Mouse (Mus musculus) neural tube, embryonic 11.5 days (tissue): Measurements from ENCODE around the gene Gpt2. TPM values are rescaled to one million over a fixed set of nuclear protein-coding genes. Genes with fewer than 3 reads are reported as not detected.

Source experiments
- ATAC-seq: fragments of 200-750 bp; cut with Nextera tagmentation; 2 replicates; pipeline ENCODE4 v1.8.0; 2017; ENCODE audit warnings: moderate number of reproducible peaks, mild to moderate bottlenecking, moderate TSS enrichment, moderate library complexity; ENCODE audit not compliant: insufficient read depth, low FRiP score, low TSS enrichment
- DNase-seq: peaks from one replicate; pipeline ENCODE4 v3.0.0-alpha.2; 2015; ENCODE audit warnings: low spot score
- H3K27ac ChIP-seq: fragments of 300-500 bp; sonication (generic); 2 replicates; pipeline ENCODE4 v1.5.1; 2014; ENCODE audit warnings: low read depth, mild to moderate bottlenecking, low read length
- H3K27me3 ChIP-seq: fragments of 300-500 bp; sonication (generic); 2 replicates; pipeline ENCODE4 v1.6.1; 2014; ENCODE audit warnings: mild to moderate bottlenecking, low read length, mixed read lengths; ENCODE audit not compliant: control insufficient read depth, insufficient read depth
- H3K36me3 ChIP-seq: fragments of 300-500 bp; sonication (generic); 2 replicates; pipeline ENCODE4 v1.6.1; 2014; ENCODE audit warnings: mild to moderate bottlenecking, low read length, moderate library complexity, mixed read lengths; ENCODE audit not compliant: control insufficient read depth, insufficient read depth
- H3K4me1 ChIP-seq: fragments of 300-500 bp; sonication (generic); 2 replicates; pipeline ENCODE4 v1.6.1; 2014; ENCODE audit warnings: low read length, mixed read lengths; ENCODE audit not compliant: control insufficient read depth, insufficient read depth
- H3K4me2 ChIP-seq: fragments of 300-500 bp; sonication (generic); 2 replicates; pipeline ENCODE4 v1.6.1; 2014; ENCODE audit warnings: low read depth, mild to moderate bottlenecking, moderate library complexity
- H3K4me3 ChIP-seq: fragments of 300-500 bp; sonication (generic); 2 replicates; pipeline ENCODE4 v1.5.1; 2014; ENCODE audit warnings: low read depth, low read length
- H3K9ac ChIP-seq: fragments of 300-500 bp; sonication (generic); 2 replicates; pipeline ENCODE4 v1.6.1; 2014; ENCODE audit warnings: mild to moderate bottlenecking, low read length
- H3K9me3 ChIP-seq: fragments of 300-500 bp; sonication (generic); 2 replicates; pipeline ENCODE4 v1.6.1; 2016; ENCODE audit warnings: low read length; ENCODE audit not compliant: control insufficient read depth
- WGBS: fragments of 180-500 bp; shearing (Covaris S2); extraction: QIAGEN DNeasy Blood & Tissue Kit; methylation state at CpG from one replicate; pipeline ENCODE4 v1.1.7; 2014; 5-methylcytosine and 5-hydroxymethylcytosine counted together
- polyA plus RNA-seq: library from polyadenylated mRNA; unstranded; fragments of >200 nt; fragmentation: Nextera tagmentation; extraction: Ambion mirVana; gene quantifications from 2 replicates; pipeline ENCODE4 v1.2.1, GENCODE M21; 2014

Gene Gpt2
- polyA plus RNA-seq, 1 experiment from 2014 or later: 42.9 TPM

DNA sequence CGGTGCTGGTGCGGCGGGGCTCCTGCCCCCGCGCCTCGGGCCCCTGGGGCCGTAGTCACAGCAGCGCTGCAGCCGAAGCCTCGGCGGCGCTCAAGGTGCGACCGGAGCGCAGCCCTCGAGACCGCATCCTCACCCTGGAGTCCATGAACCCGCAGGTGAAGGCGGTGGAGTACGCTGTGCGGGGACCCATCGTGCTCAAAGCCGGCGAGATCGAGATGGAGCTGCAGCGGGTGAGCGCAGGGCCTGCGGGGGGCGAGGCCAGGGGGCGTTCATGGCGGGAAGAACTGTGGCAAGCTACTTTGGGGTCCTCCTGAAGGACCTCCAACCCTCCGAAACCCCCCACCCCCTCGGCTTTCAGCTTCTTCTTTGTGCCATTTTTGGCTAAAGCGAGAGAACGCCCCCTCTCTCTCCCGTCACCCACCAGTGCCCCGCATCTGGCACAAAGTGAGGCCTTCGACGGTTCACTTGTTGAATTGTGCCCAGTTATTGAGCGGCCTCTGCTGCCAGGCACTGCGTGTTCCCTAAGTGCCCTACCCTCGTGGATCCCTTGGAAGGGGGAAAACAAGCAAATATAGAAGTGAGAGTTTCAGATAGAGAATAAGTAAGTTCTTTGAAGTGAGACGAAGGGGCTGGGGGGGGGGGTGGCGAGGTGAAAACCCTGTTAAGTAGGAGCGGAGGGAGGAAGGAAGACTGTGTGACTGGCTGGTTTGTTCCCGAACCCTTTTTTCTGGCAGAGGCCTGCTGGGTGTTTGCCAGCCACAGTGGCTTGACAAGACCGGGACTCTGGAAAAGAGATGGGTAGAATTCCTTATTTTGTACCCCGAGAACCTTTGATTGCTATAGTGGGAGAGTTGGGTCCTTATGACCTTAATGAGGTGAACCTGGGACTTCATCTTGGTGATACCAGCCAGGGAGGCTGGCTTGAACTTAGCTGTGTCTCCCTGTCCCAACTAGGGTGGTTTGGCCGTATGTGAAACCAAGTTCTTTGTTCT, 860 bp downstream of the Gpt2 start:
- WGBS: 10% methylated on average over 49 of the region's 49 CpGs
- peak overlapping the region; percentile 85 for H3K9ac ChIP-seq
- H3K4me3 ChIP-seq: peak overlapping the region; percentile 84
- H3K4me2 ChIP-seq: peak overlapping the region; percentile 98
- H3K9me3 ChIP-seq: no peaks in the 10 kb centered on the region
- H3K27me3 ChIP-seq: no peaks in the 10 kb centered on the region
- DNase-seq (no peak), ATAC-seq (no peak; the same call in 1 of the 2 replicates)
- no peak overlapping the region for H3K27ac ChIP-seq
- H3K4me1 ChIP-seq: no peaks in the 10 kb centered on the region
- no peaks in the 10 kb centered on the region for H3K36me3 ChIP-seq

DNA sequence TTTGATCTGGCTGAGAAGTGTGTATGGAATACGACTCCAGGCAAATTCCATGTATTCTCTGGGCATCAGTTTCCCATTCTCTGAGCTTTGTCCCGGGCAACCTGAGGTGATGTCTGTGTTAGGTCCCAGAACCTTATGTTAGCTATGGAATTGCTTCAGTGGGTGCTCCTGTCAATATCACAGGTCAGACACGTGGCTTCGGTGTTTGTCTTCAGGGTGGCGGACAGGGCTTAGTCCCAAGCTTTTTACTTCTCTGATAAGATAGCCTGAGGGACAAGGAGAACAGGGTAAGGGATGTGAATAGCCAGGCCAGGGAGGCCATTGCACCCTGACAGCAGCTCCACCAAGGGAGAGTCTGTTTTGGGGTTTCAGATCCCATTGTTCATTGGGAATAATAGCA, 3.7 kb downstream of the Gpt2 start:
- 83% methylated on average over 5 of the region's 5 CpGs for WGBS
- Histone ChIP-seq H3K4me1 (no peaks in the 10 kb centered on the region; the same call in 1 of the 2 replicates), H3K36me3 (no peaks in the 10 kb centered on the region), H3K27me3 (no peaks in the 10 kb centered on the region), H3K27ac (no peak overlapping the region), H3K4me3 (no peak overlapping the region), H3K4me2 (no peak overlapping the region), H3K9me3 (no peaks in the 10 kb centered on the region), H3K9ac (no peak overlapping the region)
- DNase-seq (no peak), ATAC-seq (no peak)

DNA sequence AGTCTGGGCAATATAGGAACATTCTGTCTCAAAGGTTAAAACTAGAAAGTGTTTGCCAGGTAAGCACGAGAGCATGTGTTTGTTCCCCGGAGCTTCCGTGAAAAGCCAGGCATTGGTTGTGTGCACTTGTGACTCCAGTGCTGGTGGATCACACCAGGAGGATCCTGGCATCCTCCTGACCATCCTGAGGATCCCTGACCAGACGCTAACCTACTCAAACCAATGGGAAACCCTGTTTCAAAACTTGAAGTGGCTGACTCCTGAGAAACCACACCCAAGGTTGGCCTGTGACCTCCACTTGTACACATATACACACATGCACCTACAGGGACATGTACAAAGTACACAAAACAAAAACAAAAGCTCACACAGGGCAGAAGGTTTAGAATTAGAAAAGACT, 4.4 kb downstream of the Gpt2 start:
- 92% methylated on average over 4 of the region's 4 CpGs for WGBS
- Histone ChIP-seq H3K27me3 (no peaks in the 10 kb centered on the region), H3K4me2 (no peak overlapping the region), H3K9ac (no peak overlapping the region), H3K4me1 (no peaks in the 10 kb centered on the region; the same call in 1 of the 2 replicates), H3K9me3 (no peaks in the 10 kb centered on the region), H3K36me3 (no peaks in the 10 kb centered on the region), H3K27ac (no peak overlapping the region), H3K4me3 (no peak overlapping the region)
- ATAC-seq (no peak), DNase-seq (no peak)

DNA sequence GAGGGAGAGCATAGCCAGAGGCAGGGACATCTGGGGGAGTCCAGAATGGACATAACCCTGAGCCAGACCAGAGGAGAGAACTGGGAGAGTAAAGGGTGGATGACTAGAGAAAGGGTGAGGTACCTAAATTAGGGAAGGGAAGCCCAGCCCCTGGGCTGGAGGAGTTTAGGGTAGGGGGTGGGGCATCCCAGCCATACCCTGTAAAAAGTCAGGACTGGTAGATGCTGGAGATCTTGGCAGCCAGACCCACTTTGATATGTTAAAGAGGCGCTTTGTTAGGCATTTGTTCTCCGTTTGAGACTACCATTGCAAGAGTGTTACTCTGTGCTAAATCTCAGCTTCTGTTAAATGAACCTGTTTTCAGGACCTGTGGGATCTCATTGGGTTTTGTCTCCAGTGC, 6.2 kb downstream of the Gpt2 start:
- Histone ChIP-seq H3K9ac (no peak overlapping the region), H3K4me2 (no peak overlapping the region), H3K9me3 (no peaks in the 10 kb centered on the region), H3K4me3 (no peak overlapping the region), H3K27me3 (no peaks in the 10 kb centered on the region), H3K36me3 (no peaks in the 10 kb centered on the region), H3K27ac (no peak overlapping the region), H3K4me1 (no peaks in the 10 kb centered on the region; the same call in 1 of the 2 replicates)
- DNase-seq: no peak
- 25% methylated on average over 2 of the region's 2 CpGs for WGBS
- ATAC-seq: no peak

DNA sequence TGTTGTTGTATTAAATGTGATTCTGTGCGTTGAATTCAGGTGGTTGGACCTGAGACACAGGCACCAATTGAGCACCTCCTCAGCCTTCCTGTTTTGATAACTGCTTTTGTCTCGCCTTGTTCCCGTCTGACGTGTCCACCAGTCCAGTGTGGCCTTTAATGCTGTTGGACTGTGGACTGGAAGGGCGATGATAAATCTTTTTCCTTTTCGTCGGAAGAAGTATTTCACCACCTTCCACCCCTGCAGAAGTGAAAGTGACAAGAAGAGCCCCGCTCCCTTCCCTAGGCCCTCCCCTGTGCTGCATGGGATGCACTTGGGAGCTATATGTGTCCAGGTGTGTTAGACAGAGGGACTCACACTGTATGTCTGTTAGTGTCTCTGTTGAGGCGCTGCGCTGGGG, 8.1 kb downstream of the Gpt2 start:
- Histone ChIP-seq H3K4me3 (no peak overlapping the region), H3K9me3 (no peaks in the 10 kb centered on the region), H3K27ac (peak overlapping the region; percentile 4; the same call in 1 of the 2 replicates), H3K4me2 (no peak overlapping the region), H3K4me1 (no peaks in the 10 kb centered on the region; the same call in 1 of the 2 replicates), H3K27me3 (no peaks in the 10 kb centered on the region), H3K36me3 (no peaks in the 10 kb centered on the region), H3K9ac (no peak overlapping the region)
- no peak for DNase-seq
- ATAC-seq: no peak
- WGBS: 86% methylated on average over 10 of the region's 10 CpGs

DNA sequence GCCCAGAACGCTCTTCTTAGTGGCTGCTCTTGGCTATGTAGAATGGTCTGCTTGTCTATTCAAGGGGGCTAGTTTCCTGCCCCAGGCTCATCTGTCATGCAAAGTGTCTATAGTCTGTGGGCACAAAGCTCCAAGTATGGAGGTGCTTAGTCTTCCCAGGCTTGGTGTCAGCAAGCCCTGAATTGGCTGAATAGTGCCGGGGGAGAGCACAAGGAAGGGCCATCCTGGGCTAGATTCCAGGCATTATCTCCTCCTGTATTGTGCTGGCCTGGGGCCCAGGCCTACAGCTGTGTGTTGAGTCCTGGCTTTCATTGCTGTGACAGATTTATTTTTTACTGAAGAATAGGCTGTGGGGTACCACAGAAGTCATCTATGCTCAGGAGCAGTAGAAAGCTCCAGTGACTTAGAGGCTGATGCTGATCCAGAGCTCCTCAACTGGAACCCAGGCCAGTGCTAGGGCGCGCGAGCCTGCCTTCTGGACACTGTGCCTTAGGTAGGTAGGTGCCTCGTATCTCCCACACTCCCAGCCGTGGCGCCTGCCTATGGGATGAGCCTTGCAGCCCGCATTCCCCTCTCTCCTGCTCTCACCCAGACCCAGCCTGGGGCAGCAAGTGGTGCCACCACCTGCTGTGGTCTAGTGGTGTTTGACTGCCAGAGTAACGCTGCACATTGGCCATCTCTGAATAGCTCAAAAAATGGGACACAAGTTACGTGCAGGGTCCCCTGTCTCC, 8.7 kb downstream of the Gpt2 start:
- no peaks in the 10 kb centered on the region for H3K9me3 ChIP-seq
- H3K27ac ChIP-seq: peak overlapping the region; percentile 4; the same call in 1 of the 2 replicates
- no peak overlapping the region for H3K4me2 ChIP-seq
- no peaks in the 10 kb centered on the region for H3K36me3 ChIP-seq
- no peak overlapping the region for H3K9ac ChIP-seq
- DNase-seq: peak; percentile 28
- 72% methylated on average over 11 of the region's 11 CpGs for WGBS
- ATAC-seq: peak; percentile 74
- no peak overlapping the region for H3K4me3 ChIP-seq
- no peaks in the 10 kb centered on the region; the same call in 1 of the 2 replicates for H3K4me1 ChIP-seq
- no peaks in the 10 kb centered on the region for H3K27me3 ChIP-seq

DNA sequence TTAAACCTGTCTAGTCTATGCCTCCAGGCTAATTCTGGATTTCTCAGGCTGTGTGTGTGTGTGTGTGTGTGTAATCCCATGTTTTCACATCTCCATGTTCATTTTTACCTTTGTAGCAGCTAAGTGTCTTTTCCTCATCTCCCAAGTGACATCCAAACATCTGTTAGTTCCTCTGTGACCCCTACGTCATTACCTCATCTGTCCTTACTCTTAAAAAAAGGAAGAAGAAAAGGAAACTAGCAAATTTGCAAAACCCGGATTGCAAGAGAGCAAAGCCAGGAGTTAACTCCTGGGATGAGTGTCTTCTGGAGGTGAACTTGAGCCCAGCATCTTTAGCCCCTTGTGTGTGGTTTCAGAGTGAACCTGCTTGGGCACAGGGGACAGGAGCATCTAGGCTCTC, 10.0 kb downstream of the Gpt2 start:
- Histone ChIP-seq H3K4me1 (no peaks in the 10 kb centered on the region; the same call in 1 of the 2 replicates), H3K4me3 (no peak overlapping the region), H3K27me3 (no peaks in the 10 kb centered on the region), H3K36me3 (no peaks in the 10 kb centered on the region), H3K9ac (no peak overlapping the region), H3K9me3 (no peaks in the 10 kb centered on the region), H3K27ac (no peak overlapping the region), H3K4me2 (no peak overlapping the region)
- WGBS: 80% methylated on average over 2 of the region's 2 CpGs
- DNase-seq (no peak), ATAC-seq (no peak)

DNA sequence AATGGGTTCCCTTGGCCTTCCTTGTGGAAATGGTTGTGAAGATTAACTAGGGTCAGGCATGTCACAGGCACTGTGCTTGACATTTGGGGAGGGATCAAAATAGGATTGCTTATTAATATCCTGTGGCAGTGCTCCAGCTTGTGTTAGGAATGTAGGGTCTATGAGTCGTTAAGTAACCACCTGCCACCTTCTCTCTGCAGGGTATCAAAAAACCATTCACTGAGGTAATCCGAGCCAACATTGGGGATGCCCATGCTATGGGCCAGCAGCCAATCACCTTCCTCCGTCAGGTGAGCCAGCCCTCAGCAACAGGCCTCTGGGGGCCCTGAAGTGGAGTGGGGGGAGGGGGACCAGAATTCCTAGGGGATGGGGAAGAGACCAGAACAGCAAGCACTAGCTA, 10.7 kb downstream of the Gpt2 start:
- no peaks in the 10 kb centered on the region for H3K36me3 ChIP-seq
- H3K27me3 ChIP-seq: no peaks in the 10 kb centered on the region
- no peaks in the 10 kb centered on the region; the same call in 1 of the 2 replicates for H3K4me1 ChIP-seq
- H3K9me3 ChIP-seq: no peaks in the 10 kb centered on the region
- no peak for DNase-seq
- no peak overlapping the region for H3K9ac ChIP-seq
- ATAC-seq: no peak
- WGBS: 69% methylated on average over 3 of the region's 3 CpGs
- no peak overlapping the region for H3K4me3 ChIP-seq
- H3K27ac ChIP-seq: no peak overlapping the region
- no peak overlapping the region for H3K4me2 ChIP-seq
